Mouse (Mus musculus) testis, adult 2 months (tissue): ENCODE results near the gene Als2.

Source experiments
- CTCF ChIP-seq: fragments of 200-500 bp; IDR thresholded peaks from 2 replicates; pipeline ENCODE4 v1.5.1; 2012; ENCODE audit warnings: low read depth, mild to moderate bottlenecking, inconsistent platforms, low read length, moderate library complexity; ENCODE audit not compliant: control insufficient read depth, insufficient read depth, insufficient replicate concordance
- POLR2A ChIP-seq: fragments of 200-500 bp; IDR thresholded peaks from 2 replicates; pipeline ENCODE4 v1.6.1; 2012; ENCODE audit warnings: low read depth, mild to moderate bottlenecking, inconsistent platforms, low read length, moderate library complexity; ENCODE audit not compliant: control insufficient read depth

GRCm38 (mm10) chr1:59243770-59244169 is 6.7 kb upstream of the Als2 start:
- TF ChIP-seq CTCF = no peak
- TF ChIP-seq POLR2A = no peak
